Comparison of ENCODE assay signal across 19 mouse cellular contexts in the genomic region with DNA sequence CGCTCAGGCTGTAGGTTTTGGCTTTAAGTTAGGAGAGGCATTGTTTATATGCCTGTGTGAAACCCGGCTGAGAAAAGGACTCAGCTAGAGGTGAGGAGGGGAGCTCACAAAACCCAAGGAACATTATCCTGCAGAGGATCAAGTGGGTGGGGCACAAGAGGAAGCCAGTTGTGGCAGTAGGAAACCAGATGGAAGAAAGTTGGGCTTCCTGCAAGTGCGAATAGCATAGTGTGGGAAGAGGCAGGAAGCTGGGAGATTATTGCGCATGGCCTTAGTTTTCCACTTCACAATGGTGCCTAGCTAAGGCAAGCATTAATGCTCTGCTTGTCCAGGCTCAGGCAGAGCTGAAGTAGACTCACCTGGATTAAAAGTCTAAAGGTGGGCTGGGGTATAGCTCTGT. TPM values are rescaled to one million over a fixed set of nuclear protein-coding genes. Genes with fewer than 3 reads are reported as not detected.
DNase-seq lines count a peak whose midpoint lies in the region; ATAC-seq lines count a peak whose summit lies in the region.
"Had no signal": no experiment of that assay in that cellular context is flagged by ENCODE, and none has a peak within 500 bp of the region (broad histone marks: within the 10 kb centered on the region; RNA-seq: fewer than 3 reads in every experiment).

No protein-coding gene starts in this region.

- peaks cover 37% of the 10 kb centered on the region for H3K4me1 ChIP-seq in heart, embryonic 15.5 days (replicated peaks)
- H3K4me1 ChIP-seq in limb, embryonic 15.5 days = peaks cover 26% of the 10 kb centered on the region
- H3K4me1 ChIP-seq in limb, embryonic 10.5 days = peaks cover 35% of the 10 kb centered on the region

- no peak overlapping the region for H3K4me3 ChIP-seq in heart, embryonic 15.5 days
- H3K4me3 ChIP-seq in limb, embryonic 15.5 days = no peak overlapping the region
- no peak overlapping the region for H3K4me3 ChIP-seq in limb, embryonic 10.5 days
- H3K4me3 ChIP-seq: embryonic facial prominence, embryonic 15.5 days; forebrain, embryonic 10.5 days; hindbrain, embryonic 13.5 days; midbrain, embryonic 13.5 days had no signal

- intact Hi-C loops in heart, postnatal 10 days (cut with DNase I) = no loop called here

- peak; percentile 51; the same call in 1 of the 2 replicates for ATAC-seq in frontal cortex, adult (ENCODE audit: low TSS enrichment)
- no peak for ATAC-seq in heart, embryonic 15.5 days (replicated peaks; ENCODE audit: insufficient number of reproducible peaks, insufficient read depth, low FRiP score, low read depth)
- ATAC-seq in limb, embryonic 15.5 days (ENCODE audit: insufficient number of reproducible peaks, low FRiP score, low TSS enrichment, low read depth) = no peak
- ATAC-seq: midbrain, embryonic 13.5 days had no signal

- no peaks in the 10 kb centered on the region for H3K9me3 ChIP-seq in heart, embryonic 15.5 days (replicated peaks)
- H3K9me3 ChIP-seq in limb, embryonic 15.5 days = no peaks in the 10 kb centered on the region
- H3K9me3 ChIP-seq in limb, embryonic 10.5 days (replicated peaks) = no peaks in the 10 kb centered on the region
- H3K9me3 ChIP-seq: embryonic facial prominence, embryonic 15.5 days; hindbrain, embryonic 13.5 days; midbrain, embryonic 13.5 days had no signal

- H3K4me2 ChIP-seq in heart, embryonic 15.5 days = no peak overlapping the region
- H3K4me2 ChIP-seq in limb, embryonic 15.5 days = no peak overlapping the region
- H3K4me2 ChIP-seq: embryonic facial prominence, embryonic 15.5 days; hindbrain, embryonic 13.5 days; midbrain, embryonic 13.5 days had no signal

- no peaks in the 10 kb centered on the region for H3K27me3 ChIP-seq in heart, embryonic 15.5 days
- H3K27me3 ChIP-seq in limb, embryonic 15.5 days = no peaks in the 10 kb centered on the region
- no peaks in the 10 kb centered on the region for H3K27me3 ChIP-seq in limb, embryonic 10.5 days (ENCODE audit: low read depth, poor library complexity, severe bottlenecking)
- H3K27me3 ChIP-seq: CH12.LX; embryonic facial prominence, embryonic 15.5 days; hindbrain, embryonic 13.5 days; midbrain, embryonic 13.5 days had no signal

- 48% methylated on average over 4 of the region's 4 CpGs for WGBS in heart, embryonic 15.5 days
- WGBS in limb, embryonic 15.5 days = 54% methylated on average over 4 of the region's 4 CpGs
- WGBS in limb, embryonic 10.5 days = 62% methylated on average over 4 of the region's 4 CpGs

- DNase-seq in frontal cortex, postnatal 14 days (ENCODE audit: low spot score in 2 of 2) = no peak
- no peak for DNase-seq in heart, postnatal 10 days
- DNase-seq in limb, embryonic 10.5 days (ENCODE audit: low spot score) = no peak
- peak; percentile 49 for DNase-seq in 416B (ENCODE audit: low read depth)
- DNase-seq in ovary, postnatal 36 days (ENCODE audit: low spot score) = no peak
- DNase-seq: cerebellum, adult 9-11 months; gastrocnemius, postnatal 25 days; liver; lung, adult 2 months; right cerebral cortex, postnatal 25 days; thymus, postnatal 14 days had no signal

- H3K27ac ChIP-seq in heart, embryonic 15.5 days = peak overlapping the region; percentile 65
- H3K27ac ChIP-seq in limb, embryonic 15.5 days = peak overlapping the region; percentile 40; the same call in 1 of the 2 replicates
- H3K27ac ChIP-seq in limb, embryonic 10.5 days = no peak overlapping the region
- H3K27ac ChIP-seq: embryonic facial prominence, embryonic 15.5 days; forebrain, embryonic 10.5 days; hindbrain, embryonic 13.5 days; midbrain, embryonic 13.5 days had no signal

- H3K36me3 ChIP-seq in heart, embryonic 15.5 days = peaks cover 5% of the 10 kb centered on the region; the same call in 1 of the 2 replicates
- H3K36me3 ChIP-seq in limb, embryonic 15.5 days = no peaks in the 10 kb centered on the region
- peaks cover 12% of the 10 kb centered on the region; the same call in 1 of the 2 replicates for H3K36me3 ChIP-seq in limb, embryonic 10.5 days

- H3K9ac ChIP-seq in heart, embryonic 15.5 days = no peak overlapping the region
- H3K9ac ChIP-seq in limb, embryonic 15.5 days = no peak overlapping the region
- H3K9ac ChIP-seq: embryonic facial prominence, embryonic 15.5 days; hindbrain, embryonic 13.5 days; midbrain, embryonic 13.5 days had no signal

RNA-seq across cellular contexts. Expression of a gene that starts 15.2 kb away (rescaled TPM):
- polyA plus RNA-seq in heart, embryonic 15.5 days (2015; fragmentation: Nextera tagmentation; extraction: Ambion mirVana) = 8.0 and 9.7 TPM in 2 replicates
- total RNA-seq in heart, postnatal 10 days (2021) = 10 to 100 TPM; 26.1 to 36.5 TPM
- polyA plus RNA-seq in limb, embryonic 15.5 days (2015; fragmentation: Nextera tagmentation; extraction: Ambion mirVana) = 6.8 and 7.5 TPM in 2 replicates
- polyA plus RNA-seq in limb, embryonic 10.5 days (2016; fragmentation: Nextera tagmentation; extraction: Ambion mirVana) = 6.1 and 7.4 TPM in 2 replicates

RNA-seq across cellular contexts. Expression of a gene that starts 30.3 kb away (rescaled TPM):
- polyA plus RNA-seq in heart, embryonic 15.5 days (2015; fragmentation: Nextera tagmentation; extraction: Ambion mirVana) = 22.2 and 27.3 TPM in 2 replicates
- total RNA-seq in heart, postnatal 10 days (2021) = 10 to 100 TPM; 48.9 to 49.0 TPM
- 32.2 and 35.9 TPM in 2 replicates for polyA plus RNA-seq in limb, embryonic 15.5 days (2015; fragmentation: Nextera tagmentation; extraction: Ambion mirVana)
- 35.0 and 43.4 TPM in 2 replicates for polyA plus RNA-seq in limb, embryonic 10.5 days (2016; fragmentation: Nextera tagmentation; extraction: Ambion mirVana)
